Mouse (Mus musculus) heart, adult 2 months (tissue): ENCODE results near the gene Uvssa. TPM values are rescaled to one million over a fixed set of nuclear protein-coding genes. Genes with fewer than 3 reads are reported as not detected.
A peak's percentile ranks its signal among the peaks of the same experiment; 100 is the strongest.

Experiments
- DNase-seq, 2 experiments: peaks; one replicate each; pipeline ENCODE4 v3.0.0; 2021
- H3K27ac ChIP-seq: fragments of 200-600 bp; 2 replicates; pipeline ENCODE4 v1.8.1; 2022
- H3K27me3 ChIP-seq: fragments of 200-500 bp; 2 replicates; pipeline ENCODE4 v1.6.1; 2012; ENCODE audit warnings: mild to moderate bottlenecking, low read length, inconsistent platforms, mixed read lengths; ENCODE audit not compliant: control insufficient read depth, insufficient read depth
- H3K36me3 ChIP-seq: fragments of 200-500 bp; 2 replicates; pipeline ENCODE4 v1.6.1; 2012; ENCODE audit warnings: low read length, inconsistent platforms; ENCODE audit not compliant: control insufficient read depth, insufficient read depth
- H3K4me1 ChIP-seq: fragments of 200-500 bp; 2 replicates; pipeline ENCODE4 v1.6.1; 2011; ENCODE audit warnings: low read length; ENCODE audit not compliant: control insufficient read depth, insufficient read depth
- H3K4me3 ChIP-seq: fragments of 200-600 bp; 2 replicates; pipeline ENCODE4 v1.8.1; 2022
- H3K79me2 ChIP-seq: fragments of 200-500 bp; replicated peaks from 2 replicates; pipeline ENCODE4 v1.6.1; 2012; ENCODE audit warnings: mild to moderate bottlenecking, inconsistent platforms, low read length, moderate library complexity, mixed read lengths; ENCODE audit not compliant: control insufficient read depth, insufficient read depth
- H3K9ac ChIP-seq: fragments of 200-500 bp; 2 replicates; pipeline ENCODE4 v1.6.1; 2012; ENCODE audit warnings: low read depth, mild to moderate bottlenecking, control low read depth, inconsistent platforms, low read length, mixed read lengths
- CTCF ChIP-seq: fragments of 200-600 bp; IDR thresholded peaks from 2 replicates; pipeline ENCODE4 v1.8.1; 2022; ENCODE audit warnings: antibody characterized with exemption, mild to moderate bottlenecking, moderate library complexity
- EP300 ChIP-seq: fragments of 200-500 bp; IDR thresholded peaks from 2 replicates; pipeline ENCODE4 v1.6.1; 2011; ENCODE audit warnings: low read depth, low read length, control low read depth; ENCODE audit not compliant: insufficient read depth
- POLR2A ChIP-seq: fragments of 200-500 bp; IDR thresholded peaks from 2 replicates; pipeline ENCODE4 v1.6.1; 2011; ENCODE audit warnings: mild to moderate bottlenecking, low read depth, low read length, control low read depth; ENCODE audit not compliant: insufficient read depth
- WGBS: fragments of 180-500 bp; shearing (Covaris S2); methylation state at CpG from one replicate; pipeline ENCODE4 v1.1.7; 2018; 5-methylcytosine and 5-hydroxymethylcytosine counted together
- intact Hi-C: fragments of 180-260 bp; cut with DNase I; formaldehyde crosslinking; loops from one replicate; pipeline ENCODE4 v1.15.1; 2025
- polyA plus RNA-seq: library from polyadenylated mRNA; depleted of rRNA; stranded (reverse); fragments of >200 nt; gene quantifications from 2 replicates; pipeline ENCODE4 v1.2.3, GENCODE M21; 2012
- total RNA-seq, 2 experiments: library from RNA; stranded (reverse); gene quantifications; 2 replicates each; pipeline ENCODE4 v1.2.3; 2021

Uvssa gene
- total and polyA plus RNA-seq, 3 experiments, result 2.8 to 3.4 (median 3.3) TPM

DNA sequence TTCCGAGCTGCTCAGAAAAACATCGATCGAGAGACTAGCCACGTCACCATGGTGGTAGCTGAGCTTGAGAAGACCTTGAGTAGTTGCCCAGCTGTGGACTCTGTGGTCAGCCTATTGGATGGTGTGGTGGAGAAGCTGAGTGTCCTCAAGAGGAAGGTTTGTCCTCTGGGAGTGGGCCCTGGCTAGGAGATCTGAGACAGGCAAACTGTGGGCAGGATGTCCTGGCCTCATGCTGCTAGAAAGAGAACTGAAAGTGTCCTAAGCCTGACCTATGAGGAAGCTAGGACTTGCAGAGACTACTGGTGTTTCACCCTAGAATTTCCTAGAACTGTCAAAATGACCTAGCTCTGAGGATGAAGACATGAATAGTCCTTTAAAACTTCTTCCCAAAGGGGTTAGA is 19.9 kb upstream of the Uvssa start:
- no peak overlapping the region for H3K27ac ChIP-seq
- no peaks in the 10 kb centered on the region for H3K27me3 ChIP-seq
- WGBS, result 65% methylated on average over 4 of the region's 4 CpGs
- peaks cover 13% of the 10 kb centered on the region for H3K79me2 ChIP-seq
- intact Hi-C loops, result no loop called here
- H3K4me3 ChIP-seq, result no peak overlapping the region
- TF ChIP-seq POLR2A, result no peak
- TF ChIP-seq EP300, result no peak
- TF ChIP-seq CTCF, result no peak
- H3K36me3 ChIP-seq, result peaks cover 21% of the 10 kb centered on the region
- DNase-seq, result peak in 1 of 2 experiments; percentile 51
- no peak overlapping the region for H3K9ac ChIP-seq
- H3K4me1 ChIP-seq, result peaks cover 14% of the 10 kb centered on the region

DNA sequence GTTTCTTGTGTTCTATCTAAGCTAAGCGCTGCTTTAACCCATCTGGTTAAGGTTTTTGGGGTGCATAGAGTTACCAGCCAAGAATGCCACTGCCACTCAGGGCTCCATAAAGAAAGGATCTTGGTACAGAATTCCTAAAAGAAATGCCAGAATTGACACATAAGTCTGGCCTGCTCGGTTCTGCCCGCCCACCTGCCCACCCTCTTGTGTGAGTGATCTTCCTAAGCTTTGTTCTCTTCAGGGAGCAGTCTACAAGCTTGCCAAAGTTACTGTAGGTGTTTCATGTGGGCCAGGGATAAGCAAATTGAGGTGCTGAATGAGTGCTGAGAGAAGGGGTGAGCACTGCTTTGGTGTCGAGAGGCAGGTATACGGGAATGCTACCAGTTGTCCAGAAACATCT is 15.1 kb upstream of the Uvssa start:
- Histone ChIP-seq H3K9ac (no peak overlapping the region), H3K27me3 (no peaks in the 10 kb centered on the region), H3K27ac (no peak overlapping the region), H3K79me2 (no peaks in the 10 kb centered on the region), H3K4me3 (no peak overlapping the region), H3K4me1 (peaks cover 2% of the 10 kb centered on the region), H3K36me3 (peaks cover 11% of the 10 kb centered on the region)
- no peak for TF ChIP-seq EP300
- no peak for TF ChIP-seq POLR2A
- no peak for TF ChIP-seq CTCF
- no peak for DNase-seq
- intact Hi-C loops, result no loop called here
- WGBS, result 91% methylated on average over 5 of the region's 5 CpGs

DNA sequence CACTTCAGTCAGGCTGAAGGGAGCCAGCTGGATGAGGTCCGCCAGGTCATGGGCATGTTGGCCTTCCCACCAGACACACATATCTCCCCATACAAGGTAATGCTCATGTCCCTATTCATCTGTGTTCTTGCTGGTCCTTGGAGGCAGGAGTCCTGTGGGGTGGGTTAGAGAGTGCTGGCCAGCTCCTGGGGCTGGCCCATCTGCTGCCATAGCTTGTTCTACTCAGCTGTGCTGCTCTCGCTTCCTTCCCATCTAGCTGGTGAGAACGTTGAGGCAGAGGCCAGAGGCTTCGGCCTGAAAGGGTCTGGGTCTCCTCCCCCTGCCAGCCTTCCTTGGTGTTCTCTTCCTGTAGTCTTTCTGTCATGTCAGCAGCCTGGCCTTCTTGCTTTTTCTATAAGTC is 9.7 kb upstream of the Uvssa start:
- intact Hi-C loops, result no loop called here
- Histone ChIP-seq H3K27me3 (no peaks in the 10 kb centered on the region), H3K4me1 (no peaks in the 10 kb centered on the region), H3K79me2 (no peaks in the 10 kb centered on the region), H3K9ac (no peak overlapping the region), H3K27ac (no peak overlapping the region), H3K36me3 (no peaks in the 10 kb centered on the region), H3K4me3 (no peak overlapping the region)
- TF ChIP-seq CTCF, result no peak
- DNase-seq, result no peak
- 86% methylated on average over 4 of the region's 4 CpGs for WGBS

DNA sequence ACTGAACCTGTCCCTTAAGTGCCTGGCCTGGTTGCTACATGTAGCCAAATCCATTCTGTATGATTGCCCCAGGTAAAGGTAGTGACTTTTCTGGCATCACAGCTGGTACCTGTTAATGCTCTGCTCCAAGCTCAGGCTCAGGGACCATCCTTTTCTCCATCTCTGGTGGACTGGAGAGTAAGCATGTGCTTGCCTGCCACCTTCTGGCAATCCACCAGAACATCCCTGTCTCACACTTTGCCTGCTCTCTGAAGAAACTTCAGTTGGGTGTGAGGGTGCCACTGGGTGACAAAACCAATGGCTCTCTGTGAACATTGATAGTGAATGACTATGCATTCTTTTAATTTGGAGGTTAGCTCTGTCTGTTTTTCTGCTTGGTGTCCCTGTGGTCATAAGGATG is 7.2 kb upstream of the Uvssa start:
- DNase-seq, result no peak
- intact Hi-C loops, result loop anchor here (10.0 kb wide), 1 partner anchor 506 kb away; the partner anchor contains the start of gene Depdc5
- peak; percentile 62 for TF ChIP-seq CTCF
- 0 out of 2 replicates have a peak, but pooled peaks have one; percentile 18 for TF ChIP-seq EP300
- no peak for TF ChIP-seq POLR2A
- Histone ChIP-seq H3K27ac (no peak overlapping the region), H3K4me1 (no peaks in the 10 kb centered on the region), H3K9ac (no peak overlapping the region), H3K36me3 (no peaks in the 10 kb centered on the region), H3K27me3 (no peaks in the 10 kb centered on the region), H3K79me2 (no peaks in the 10 kb centered on the region), H3K4me3 (no peak overlapping the region)

DNA sequence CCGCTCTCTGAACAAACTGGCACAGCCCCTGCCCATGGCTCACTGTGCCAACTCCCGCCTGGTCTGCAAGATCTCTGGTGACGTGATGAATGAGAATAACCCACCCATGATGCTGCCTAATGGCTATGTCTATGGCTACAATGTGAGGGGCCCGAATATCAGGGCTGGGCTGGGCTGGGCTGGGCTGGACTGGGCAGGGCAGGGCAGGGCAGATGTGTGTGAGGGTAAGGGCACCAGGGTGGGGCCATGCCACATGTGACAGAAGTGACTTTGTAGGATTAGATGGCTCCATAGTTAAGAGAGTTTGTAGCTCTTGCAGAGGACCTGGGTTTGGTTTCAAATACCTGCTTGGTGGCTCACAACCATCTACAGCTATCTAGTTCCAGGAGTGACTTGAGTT is 6.7 kb upstream of the Uvssa start:
- intact Hi-C loops, result loop anchor here (10.0 kb wide), 1 partner anchor 507 kb away; the partner anchor contains the start of gene Depdc5
- Histone ChIP-seq H3K27me3 (no peaks in the 10 kb centered on the region), H3K36me3 (no peaks in the 10 kb centered on the region), H3K79me2 (no peaks in the 10 kb centered on the region), H3K9ac (no peak overlapping the region), H3K4me3 (no peak overlapping the region), H3K4me1 (no peaks in the 10 kb centered on the region), H3K27ac (no peak overlapping the region)
- 92% methylated on average over 4 of the region's 4 CpGs for WGBS
- DNase-seq, result no peak
- TF ChIP-seq POLR2A (no peak), CTCF (no peak), EP300 (no peak)

DNA sequence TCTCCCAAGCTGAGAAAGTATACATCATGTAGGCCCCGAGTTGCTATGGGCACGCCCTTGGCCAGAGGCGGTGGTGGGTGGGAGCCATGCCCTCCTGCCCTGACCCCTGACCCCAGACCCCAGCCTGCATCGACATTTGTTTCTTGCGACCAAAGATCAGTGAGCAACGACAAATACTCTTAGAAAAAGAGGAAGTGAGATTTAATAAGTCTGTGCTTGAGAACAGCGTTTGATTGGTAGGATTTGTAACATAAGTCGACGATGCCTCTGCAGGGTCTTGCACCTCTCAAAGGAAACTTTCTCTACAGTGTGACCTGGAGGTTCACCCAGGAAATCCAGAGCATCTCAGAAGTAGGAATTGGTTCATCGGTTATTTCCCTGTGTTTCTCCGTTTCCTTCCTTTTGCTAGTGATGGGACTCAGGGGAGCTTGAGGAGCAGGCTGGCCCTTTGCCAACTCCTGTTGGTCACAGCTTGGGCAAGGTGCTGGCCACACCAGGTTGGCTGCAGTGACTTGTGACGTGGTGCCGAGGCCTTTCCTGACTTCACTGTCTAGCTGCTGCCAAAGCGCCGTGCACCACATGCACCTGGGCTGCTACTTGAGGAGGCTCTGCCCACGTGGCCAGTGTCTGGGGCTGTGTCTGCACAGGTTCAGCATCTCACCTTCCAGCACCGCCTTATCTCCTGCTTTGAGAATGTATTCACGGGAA is 5.9 kb upstream of the Uvssa start:
- intact Hi-C loops, result loop anchor here (10.0 kb wide), 1 partner anchor 508 kb away; the partner anchor contains the start of gene Depdc5

More for the DNA sequence above, 5.9 kb upstream of the Uvssa start:
- no peaks in the 10 kb centered on the region for H3K79me2 ChIP-seq
- no peak overlapping the region for H3K27ac ChIP-seq
- no peak overlapping the region for H3K9ac ChIP-seq
- no peaks in the 10 kb centered on the region; the same call in 1 of the 2 replicates for H3K4me1 ChIP-seq
- DNase-seq, result peak in 1 of 2 experiments; percentile 10
- no peak for TF ChIP-seq CTCF
- TF ChIP-seq POLR2A, result no peak
- no peak for TF ChIP-seq EP300
- H3K4me3 ChIP-seq, result no peak overlapping the region
- H3K27me3 ChIP-seq, result no peaks in the 10 kb centered on the region
- 78% methylated on average over 18 of the region's 18 CpGs for WGBS
- H3K36me3 ChIP-seq, result no peaks in the 10 kb centered on the region
